Mouse (Mus musculus) megakaryocyte, adult 5-6 weeks (primary cell): ENCODE results near the gene D16Ertd472e. TPM values are rescaled to one million over a fixed set of nuclear protein-coding genes. Genes with fewer than 3 reads are reported as not detected.
"Not testable (repeated sequence)": the region's sequence is repeated elsewhere in the genome, so short reads cannot be mapped to it uniquely, and the experiment has no call there.

Experiments used
- ATAC-seq: 2 replicates; pipeline ENCODE4 v1.8.0; 2016; ENCODE audit warnings: mild to moderate bottlenecking, inconsistent platforms; ENCODE audit not compliant: poor library complexity, severe bottlenecking
- total RNA-seq, 2 experiments: library from RNA; stranded (forward) in 1 of 2; stranded (reverse) in 1 of 2; fragments of 153-499, 151-499 nt in 1 of 2; fragments of 221-1000, 200-1000 nt in 1 of 2; gene quantifications; 2 replicates each; pipeline versions ENCODE4 v1.2.3 to v1.2.4; 2015 to 2017

Gene D16Ertd472e
- total RNA-seq, 2 experiments from 2014 or later, result 10.9 to 17.8 TPM

DNA sequence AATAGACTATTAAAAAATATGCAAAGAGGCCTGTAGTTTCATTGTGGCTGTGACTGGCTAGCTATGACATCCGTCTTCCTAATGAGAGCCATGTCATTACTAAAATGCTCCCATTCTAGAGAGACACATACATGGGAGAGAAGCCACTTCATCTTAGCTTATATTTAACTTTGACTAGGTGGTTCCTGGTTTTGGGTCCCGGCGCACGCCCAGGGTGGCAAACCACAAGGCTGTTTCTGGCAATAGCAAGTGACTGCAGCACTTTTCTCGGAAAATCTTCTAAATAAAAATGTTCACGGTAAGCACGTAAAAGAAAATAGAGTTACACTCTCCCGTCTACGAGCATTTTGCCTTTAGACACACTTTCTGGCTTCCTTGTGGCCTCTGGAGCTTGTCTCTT, 74.0 kb downstream of the D16Ertd472e start:
- peak; percentile 54 for ATAC-seq

DNA sequence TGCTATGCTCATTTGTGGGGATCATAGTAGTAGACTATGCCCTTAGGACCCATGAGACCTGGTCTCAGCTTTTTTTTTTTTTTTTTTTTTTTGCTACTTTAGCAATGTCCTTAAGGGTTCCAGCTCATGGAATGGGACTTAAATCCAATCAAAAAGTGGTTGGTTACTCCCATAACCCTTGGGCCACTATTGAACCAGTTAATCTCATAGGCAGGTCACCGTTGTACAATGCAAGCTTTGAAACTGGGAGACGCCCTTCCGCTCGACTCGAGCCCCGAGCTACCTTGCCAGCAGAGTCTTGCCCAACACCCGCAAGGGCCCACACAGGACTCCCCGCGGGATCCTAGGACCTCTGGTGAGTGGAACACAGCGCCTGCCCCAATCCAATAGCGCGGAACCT, 83.8 kb downstream of the D16Ertd472e start:
- ATAC-seq, result not testable (repeated sequence)

DNA sequence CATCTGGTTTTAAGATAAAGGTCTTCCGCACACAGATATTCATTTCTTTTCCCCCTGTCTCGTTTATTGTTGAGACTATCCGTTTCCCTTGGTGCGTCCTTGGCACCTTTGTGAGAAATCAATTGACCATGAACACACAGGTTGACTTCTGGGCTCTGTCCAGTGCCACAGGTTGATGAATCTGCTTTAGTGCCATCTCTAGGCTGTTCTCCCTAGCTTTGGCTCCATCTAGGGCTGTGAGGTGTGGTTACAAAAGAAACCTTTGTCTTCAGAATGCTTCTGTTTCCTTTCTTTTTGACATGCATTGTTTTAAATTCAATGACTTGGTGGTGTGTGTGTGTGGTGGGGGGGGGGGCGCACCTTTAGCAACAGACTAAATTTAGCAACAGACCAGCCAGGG, 85.7 kb downstream of the D16Ertd472e start:
- ATAC-seq, result no peak

Other genes starting within 250 kb of the D16Ertd472e start
- gene Btg3, start 199.5 kb downstream of the D16Ertd472e start, total RNA-seq (2015), result 9.9 and 11.5 TPM in 2 replicates
- 3.9 and 4.0 TPM in 2 replicates for gene Btg3, start 199.5 kb downstream of the D16Ertd472e start, total RNA-seq (2017)